Mouse (Mus musculus) R1 (cell line): ENCODE results near the gene Gm49336.
A peak's percentile ranks its signal among the peaks of the same experiment; 100 is the strongest.

Experiments used
- DNase-seq: peaks from one replicate; pipeline ENCODE4 v3.0.0-alpha.2; 2018; ENCODE audit warnings: low read depth, low spot score

Gm49336 gene

GRCm38 (mm10) chr14:60238551-60238950, 12.8 kb downstream of the Gm49336 start:
- DNase-seq = no peak

- DNase-seq = no peak
Measured at GRCm38 (mm10) chr14:60219886-60220285, 31.4 kb downstream of the Gm49336 start.

GRCm38 (mm10) chr14:60217616-60218015, 33.7 kb downstream of the Gm49336 start:
- DNase-seq = peak; percentile 74

GRCm38 (mm10) chr14:60216125-60216524, 35.2 kb downstream of the Gm49336 start:
- no peak for DNase-seq

DNA sequence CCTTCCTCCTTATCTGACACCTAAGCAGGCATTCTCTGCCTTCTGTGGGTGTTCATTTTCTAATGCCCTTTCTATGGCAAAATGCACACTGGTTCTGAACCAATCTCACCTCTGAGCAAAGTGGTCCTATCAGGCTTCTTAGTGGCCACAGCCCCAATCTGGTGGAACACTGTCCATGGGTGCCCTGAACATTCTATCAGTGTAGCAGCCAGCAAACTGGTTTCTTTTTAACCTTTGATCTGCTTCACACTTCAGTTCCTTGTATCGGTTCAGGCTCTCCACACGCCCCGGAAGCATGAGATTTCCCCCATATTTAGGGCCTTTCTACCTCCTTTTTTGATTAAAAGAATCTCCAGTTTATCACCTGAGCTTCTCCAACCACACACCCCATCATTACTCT, 36.3 kb downstream of the Gm49336 start:
- no peak for DNase-seq

DNA sequence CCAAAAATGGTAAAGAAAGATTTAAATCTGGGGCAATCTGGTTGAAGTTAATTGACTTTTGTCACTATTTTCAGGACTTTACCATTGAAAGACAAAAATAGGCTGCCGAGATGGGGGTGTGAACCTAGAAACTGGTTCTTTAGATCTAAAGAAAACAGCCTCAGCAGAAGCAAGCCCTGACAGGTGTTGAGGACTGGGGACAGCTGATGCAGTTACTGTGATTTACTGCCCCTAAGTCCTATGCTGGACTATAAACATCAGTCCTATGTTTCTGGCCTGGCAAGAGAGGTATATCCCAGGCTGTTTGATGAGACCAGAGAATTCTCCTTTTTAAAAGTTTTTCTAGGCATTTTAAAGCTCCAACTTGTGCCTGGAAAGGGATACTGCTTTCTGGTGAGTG, 37.3 kb downstream of the Gm49336 start:
- DNase-seq = no peak

GRCm38 (mm10) chr14:60209166-60209565, 42.1 kb downstream of the Gm49336 start:
- DNase-seq = no peak

GRCm38 (mm10) chr14:60204993-60205392, 46.3 kb downstream of the Gm49336 start:
- no peak for DNase-seq

- DNase-seq = no peak
Measured at GRCm38 (mm10) chr14:60196884-60197283, 54.4 kb downstream of the Gm49336 start, which contains the start of gene Atp8a2. TSS of gene Atp8a2 (minus strand) at chr14:60197179.

DNA sequence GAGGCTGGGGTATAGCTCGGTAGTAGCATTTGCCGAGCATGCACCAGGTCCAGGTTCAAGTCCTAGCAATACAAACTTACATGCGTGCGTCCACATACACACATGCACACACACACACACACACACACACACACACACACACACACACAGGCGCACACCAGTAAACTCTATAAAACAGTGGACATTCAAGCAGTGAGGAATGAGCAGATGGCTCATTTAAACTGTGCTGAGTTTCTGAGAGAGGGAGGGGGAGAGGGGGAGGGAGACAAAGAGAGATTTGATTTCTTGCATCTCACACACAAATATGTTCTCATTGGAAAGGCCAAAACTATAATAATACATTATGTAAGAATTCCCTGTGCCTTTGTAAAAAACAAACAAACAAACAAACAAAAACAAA, 55.3 kb downstream of the Gm49336 start:
- DNase-seq = no peak

DNA sequence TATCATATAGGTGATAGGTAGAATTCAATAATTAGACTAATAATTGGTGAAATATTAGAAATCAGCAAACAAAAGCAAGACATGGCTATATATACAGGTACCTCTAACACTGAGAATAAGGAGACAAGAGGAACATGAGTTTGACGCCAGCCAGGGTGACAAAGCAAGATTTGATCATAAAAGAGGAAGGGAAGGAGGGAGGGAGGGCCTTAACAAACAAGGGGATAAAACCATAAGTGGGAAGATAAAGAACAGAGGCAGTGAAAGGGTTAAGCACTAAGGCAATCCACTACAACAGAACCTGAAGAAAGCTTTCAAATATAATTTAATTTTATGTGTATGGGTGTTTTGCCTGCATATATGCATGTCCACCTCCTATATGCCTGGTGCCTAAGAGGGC, 56.7 kb downstream of the Gm49336 start:
- DNase-seq = no peak

GRCm38 (mm10) chr14:60189771-60190170, 61.5 kb downstream of the Gm49336 start:
- no peak for DNase-seq

- no peak for DNase-seq
Measured at GRCm38 (mm10) chr14:60188201-60188825, 63.0 kb downstream of the Gm49336 start.

DNA sequence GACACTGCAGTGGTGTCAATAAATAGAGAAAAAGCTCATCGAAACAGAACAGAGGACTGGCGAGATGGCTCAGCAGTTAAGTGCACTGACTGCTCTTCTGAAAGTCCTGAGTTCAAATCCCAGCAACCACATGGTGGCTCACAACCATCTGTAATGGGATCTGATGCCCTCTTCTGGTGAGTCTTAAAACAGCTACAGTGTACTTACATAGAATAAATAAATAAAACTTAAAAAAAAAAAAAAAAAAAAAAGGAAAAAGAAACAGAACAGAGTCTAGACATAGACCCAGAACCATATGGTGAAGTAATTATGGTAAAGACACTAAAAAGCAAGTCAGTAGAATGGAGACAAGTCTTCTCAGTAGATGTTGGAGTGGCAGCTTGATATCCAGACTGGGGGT, 70.0 kb downstream of the Gm49336 start:
- no peak for DNase-seq

- DNase-seq = no peak
Measured at GRCm38 (mm10) chr14:60178571-60178955, 72.7 kb downstream of the Gm49336 start.

DNA sequence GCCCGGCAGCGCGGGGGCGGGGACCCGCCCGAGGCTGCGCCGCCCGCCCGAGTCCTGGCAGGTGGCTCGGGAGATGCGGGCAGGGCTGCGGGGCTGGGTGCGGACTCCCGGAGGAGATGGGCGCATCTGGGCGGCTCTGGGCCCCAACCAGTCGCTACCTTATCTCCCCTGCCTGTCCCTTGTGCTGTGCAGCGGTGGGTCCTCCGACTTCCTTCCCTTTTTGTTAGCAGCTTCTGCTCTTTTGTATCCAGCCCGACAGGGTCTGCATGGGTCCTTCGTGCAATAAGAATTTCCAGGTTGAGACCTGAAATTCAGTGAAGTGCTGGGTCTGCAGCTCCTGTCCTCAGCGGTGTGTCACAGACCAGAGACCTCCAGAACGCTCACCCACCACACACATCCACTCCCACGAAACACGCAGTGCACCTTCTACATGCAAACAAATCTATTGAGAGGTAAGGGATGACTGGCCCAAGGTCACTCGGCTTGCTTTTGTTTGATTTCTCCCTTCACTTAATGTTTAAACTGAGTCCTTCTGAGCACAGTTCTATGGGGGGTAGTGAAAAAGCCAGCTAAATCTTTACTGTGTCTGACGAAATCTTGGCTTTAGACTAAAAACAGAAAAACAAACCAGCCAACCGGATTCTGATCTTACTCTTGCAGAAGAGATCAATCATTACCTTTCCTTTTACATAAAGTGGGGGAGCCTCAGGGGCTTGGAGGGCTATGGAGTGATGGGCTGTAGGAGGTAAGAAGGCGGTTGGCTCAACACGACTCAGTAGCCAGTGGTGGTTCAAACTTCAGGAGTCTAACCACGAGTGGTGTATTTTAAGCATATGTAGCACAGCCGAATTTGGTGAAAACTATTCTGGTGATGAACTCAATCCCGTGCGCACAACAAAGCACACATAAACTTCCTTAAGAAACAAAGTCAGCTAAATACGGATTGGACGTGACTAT, 73.4 kb downstream of the Gm49336 start:
- DNase-seq = peak; percentile 55

- peak; percentile 67 for DNase-seq
Measured at GRCm38 (mm10) chr14:60176891-60177613, 74.3 kb downstream of the Gm49336 start.

DNA sequence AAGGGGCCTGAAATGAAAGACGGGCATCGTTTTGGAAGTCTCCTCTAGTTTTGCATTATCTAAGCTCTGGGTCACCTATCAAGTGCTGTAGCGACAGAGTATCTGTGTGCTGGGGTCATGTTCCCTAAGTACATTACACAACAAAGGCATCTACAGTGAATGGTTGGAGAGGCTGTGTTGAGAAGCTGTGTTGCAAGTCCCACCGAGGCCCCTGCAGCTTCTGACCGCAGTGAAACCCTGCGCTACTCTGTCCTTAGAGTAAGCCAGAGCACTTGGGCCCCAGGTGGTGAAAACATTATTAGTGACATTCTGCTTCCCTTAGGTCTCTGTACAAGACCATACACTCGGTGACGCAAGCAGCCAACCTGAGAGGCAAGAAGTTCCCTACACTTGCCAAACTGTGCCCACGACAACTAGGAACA, 74.8 kb downstream of the Gm49336 start:
- DNase-seq = peak; percentile 33

GRCm38 (mm10) chr14:60172286-60173055, 78.8 kb downstream of the Gm49336 start:
- DNase-seq = no peak

DNA sequence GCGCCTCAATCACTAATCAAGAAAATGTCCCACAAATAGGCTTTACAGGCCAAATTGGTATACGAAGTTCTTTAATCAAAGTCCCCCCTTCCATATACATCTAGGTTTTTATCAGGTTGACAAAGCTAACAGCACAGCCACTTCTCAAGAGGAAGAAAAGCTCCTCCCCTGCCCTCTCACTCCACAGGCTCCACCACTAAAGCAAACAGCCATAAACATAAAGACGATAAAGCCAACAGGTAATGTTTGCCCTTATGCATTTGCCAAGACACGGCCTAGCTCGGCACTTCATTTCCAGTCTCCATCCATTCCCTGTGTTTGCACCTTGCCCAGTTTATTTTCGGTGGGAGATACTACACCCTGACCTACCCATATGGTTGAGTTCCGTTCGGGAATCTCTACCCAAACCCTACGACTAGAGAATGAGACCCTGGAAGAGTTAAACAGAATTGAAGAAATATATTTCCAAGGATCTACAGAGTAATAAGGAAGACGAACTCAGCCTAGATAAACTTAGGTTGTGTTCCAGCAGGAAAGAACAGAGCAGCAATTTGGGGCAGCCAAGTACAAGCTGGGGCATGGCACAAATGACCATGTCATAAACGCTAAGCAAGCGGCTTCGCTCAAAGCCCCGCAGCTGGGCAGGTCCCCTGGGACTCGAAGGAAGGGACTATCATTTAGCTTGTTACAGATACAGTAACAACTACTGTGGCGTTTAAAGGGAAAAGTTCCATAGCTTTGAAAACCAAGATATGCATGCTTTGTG, 80.3 kb downstream of the Gm49336 start:
- DNase-seq = no peak

- DNase-seq = no peak
Measured at GRCm38 (mm10) chr14:60163367-60163766, 87.9 kb downstream of the Gm49336 start.
